Mouse (Mus musculus) limb, embryonic 13.5 days (tissue): ENCODE measurements around the gene Abcc5. TPM values are rescaled to one million over a fixed set of nuclear protein-coding genes. Genes with fewer than 3 reads are reported as not detected.

ENCODE experiments used
- polyA plus RNA-seq: library from polyadenylated mRNA; unstranded; fragments of >200 nt; fragmentation: Nextera tagmentation; extraction: Ambion mirVana; gene quantifications from 2 replicates; pipeline ENCODE4 v1.2.1, GENCODE M21; 2015

Gene Abcc5
- polyA plus RNA-seq, 1 experiment from 2014 or later: 100 TPM

Other genes with a start within 250 kb of the Abcc5 start
- 1.0 and 1.1 TPM in 2 replicates for gene Map6d1, start 185.0 kb downstream of the Abcc5 start, polyA plus RNA-seq
- 85.5 and 99.8 TPM in 2 replicates for gene Parl, start 124.0 kb downstream of the Abcc5 start, polyA plus RNA-seq
- gene Cyp2ab1, start 101.0 kb downstream of the Abcc5 start, polyA plus RNA-seq: not detected in 2 replicates
- gene Eif2b5, start 72.4 kb upstream of the Abcc5 start, polyA plus RNA-seq: 109 and 113 TPM in 2 replicates
- gene Dvl3, start 90.6 kb upstream of the Abcc5 start, polyA plus RNA-seq: 28.0 and 28.7 TPM in 2 replicates
- gene Ap2m1, start 109.1 kb upstream of the Abcc5 start, polyA plus RNA-seq: 629 and 657 TPM in 2 replicates
- 68.1 and 78.1 TPM in 2 replicates for gene Abcf3, start 122.2 kb upstream of the Abcc5 start, polyA plus RNA-seq
- 0.73 and 1.5 TPM in 2 replicates for gene Vwa5b2, start 163.1 kb upstream of the Abcc5 start, polyA plus RNA-seq
- gene Eef1akmt4, start 185.2 kb upstream of the Abcc5 start, polyA plus RNA-seq: 37.2 and 37.7 TPM in 2 replicates
- not detected in 2 replicates for gene Gm49333, start 185.2 kb upstream of the Abcc5 start, polyA plus RNA-seq
- 39.5 and 41.1 TPM in 2 replicates for gene Alg3, start 185.3 kb upstream of the Abcc5 start, polyA plus RNA-seq
- 0.92 and 1.2 TPM in 2 replicates for gene Camk2n2, start 194.9 kb upstream of the Abcc5 start, polyA plus RNA-seq
- gene Ece2, start 203.4 kb upstream of the Abcc5 start, polyA plus RNA-seq: 6.9 and 7.5 TPM in 2 replicates
- gene Psmd2, start 225.3 kb upstream of the Abcc5 start, polyA plus RNA-seq: 342 and 355 TPM in 2 replicates
- 175 and 183 TPM in 2 replicates for gene Eif4g1, start 241.9 kb upstream of the Abcc5 start, polyA plus RNA-seq